Mouse (Mus musculus): Measurements from ENCODE around the gene Zfp941. TPM values are rescaled to one million over a fixed set of nuclear protein-coding genes. Genes with fewer than 3 reads are reported as not detected.

Gene Zfp941
- polyA plus RNA-seq, 1 experiment from 2014 or later = 8.7 TPM

GRCm38 (mm10) chr7:140836243-140837115, 14.5 kb upstream of the Zfp941 start:
- ATAC-seq = no peak
- H3K4me3 ChIP-seq = no peak overlapping the region
- H3K4me2 ChIP-seq = no peak overlapping the region
- 85% methylated on average over 9 of the region's 9 CpGs for WGBS
- no peaks in the 10 kb centered on the region for H3K36me3 ChIP-seq (ENCODE audit: poor library complexity, severe bottlenecking)
- no peak overlapping the region for H3K27ac ChIP-seq
- peaks cover 16% of the 10 kb centered on the region; the same call in 1 of the 2 replicates for H3K27me3 ChIP-seq
- H3K9ac ChIP-seq = no peak overlapping the region
- no peaks in the 10 kb centered on the region for H3K4me1 ChIP-seq
- H3K9me3 ChIP-seq (replicated peaks) = no peaks in the 10 kb centered on the region

DNA sequence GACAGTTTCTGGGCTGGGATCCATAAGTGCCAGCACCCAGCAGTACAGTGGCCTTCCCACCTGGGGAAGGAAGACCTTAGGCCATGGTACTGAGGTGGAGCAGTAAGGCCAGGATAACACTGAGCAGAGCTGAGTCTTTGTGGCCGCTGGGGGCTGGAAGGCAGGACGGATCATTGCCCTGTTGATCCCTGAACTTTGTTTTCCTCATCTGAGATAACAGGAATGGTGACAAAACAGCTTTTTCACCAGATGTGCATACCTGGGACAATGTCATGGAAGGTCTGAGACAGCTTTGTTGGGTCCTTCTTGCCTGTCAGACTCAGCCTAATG, 13.7 kb upstream of the Zfp941 start:
- no peak for ATAC-seq
- no peak overlapping the region for H3K9ac ChIP-seq
- H3K4me1 ChIP-seq = no peaks in the 10 kb centered on the region
- H3K27ac ChIP-seq = no peak overlapping the region
- WGBS = 78% methylated on average over 2 of the region's 2 CpGs
- H3K4me2 ChIP-seq = no peak overlapping the region
- H3K36me3 ChIP-seq (ENCODE audit: poor library complexity, severe bottlenecking) = no peaks in the 10 kb centered on the region
- peaks cover 8% of the 10 kb centered on the region; the same call in 1 of the 2 replicates for H3K27me3 ChIP-seq
- no peaks in the 10 kb centered on the region for H3K9me3 ChIP-seq (replicated peaks)
- H3K4me3 ChIP-seq = no peak overlapping the region

DNA sequence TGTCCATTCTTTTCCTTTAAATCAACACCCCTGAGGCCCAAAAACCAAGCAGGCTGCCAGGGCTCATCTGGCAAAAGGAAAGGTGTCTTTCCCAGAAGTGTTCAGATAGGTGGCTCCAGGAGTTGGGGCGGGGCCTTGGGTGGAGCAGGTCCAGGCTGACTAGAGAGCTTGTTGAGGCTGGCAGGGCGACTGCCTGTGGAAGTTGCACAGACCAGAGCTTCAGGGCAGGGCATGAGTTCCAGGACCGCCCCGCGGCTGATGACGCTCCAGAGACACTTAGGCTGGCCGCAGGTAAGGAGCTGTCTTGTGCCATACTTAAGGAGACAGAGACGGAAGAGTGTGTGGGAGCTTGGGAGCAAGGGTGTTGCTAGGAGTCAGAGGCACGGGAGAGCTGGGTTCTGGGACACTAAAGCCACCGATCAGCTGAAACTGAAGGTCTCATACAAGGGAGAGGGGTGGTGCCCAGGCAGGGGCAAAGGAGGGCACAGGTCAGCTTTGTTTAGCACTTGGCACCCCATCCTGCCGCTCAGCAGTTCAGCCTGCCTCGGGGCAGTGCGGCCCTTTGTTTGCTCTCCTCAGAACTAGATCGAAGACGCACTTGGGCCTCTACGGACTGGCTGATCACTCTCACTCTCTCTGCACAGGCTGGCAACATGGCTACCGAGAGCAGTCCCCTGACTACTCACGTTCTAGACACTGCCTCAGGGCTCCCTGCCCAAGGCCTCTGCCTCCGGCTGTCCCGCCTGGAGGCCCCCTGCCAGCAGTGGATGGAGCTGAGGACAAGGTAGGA, 13.2 kb upstream of the Zfp941 start, which contains the start of gene Urah:
TSS of gene Urah (plus strand) at position 51 of the 790 bp plus-strand sequence.
- H3K27me3 ChIP-seq = peaks cover 5% of the 10 kb centered on the region; the same call in 1 of the 2 replicates
- H3K4me2 ChIP-seq = no peak within 1 kb of the TSS
- H3K4me1 ChIP-seq = no peaks in the 10 kb centered on the region
- no peak within 1 kb of the TSS for H3K4me3 ChIP-seq
- H3K9ac ChIP-seq = no peak within 1 kb of the TSS
- H3K9me3 ChIP-seq (replicated peaks) = no peaks in the 10 kb centered on the region
- no peaks in the 10 kb centered on the region for H3K36me3 ChIP-seq (ENCODE audit: poor library complexity, severe bottlenecking)
- ATAC-seq = no peak
- no peak within 1 kb of the TSS for H3K27ac ChIP-seq
- WGBS = 50% methylated on average over 20 of the region's 20 CpGs

DNA sequence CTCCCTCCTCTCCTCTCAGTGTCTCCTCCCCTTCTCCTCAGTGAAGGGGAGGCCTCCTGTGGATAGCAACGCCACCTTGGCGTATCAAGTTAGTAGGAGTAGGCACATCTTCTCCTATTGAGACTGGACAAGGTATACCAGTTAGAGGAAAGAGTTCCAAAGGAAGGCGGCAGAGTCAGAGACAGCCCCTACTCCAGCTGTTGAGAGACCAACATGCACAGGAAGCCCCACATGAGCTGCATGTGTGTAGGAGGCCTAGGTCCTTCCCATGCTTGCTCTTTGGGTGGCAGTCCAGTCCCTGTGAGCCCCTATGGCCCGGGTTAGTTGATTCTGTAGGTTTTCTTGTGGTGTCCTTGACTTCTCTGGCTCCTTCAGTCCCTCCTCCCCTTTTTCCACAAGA, 11.4 kb upstream of the Zfp941 start:
- WGBS = 85% methylated on average over 4 of the region's 4 CpGs
- Histone ChIP-seq H3K27ac (no peak overlapping the region), H3K9me3 (replicated peaks) (no peaks in the 10 kb centered on the region), H3K27me3 (no peaks in the 10 kb centered on the region), H3K4me1 (no peaks in the 10 kb centered on the region), H3K9ac (no peak overlapping the region), H3K4me3 (no peak overlapping the region), H3K4me2 (no peak overlapping the region), H3K36me3 (ENCODE audit: poor library complexity, severe bottlenecking) (no peaks in the 10 kb centered on the region)
- ATAC-seq = no peak

DNA sequence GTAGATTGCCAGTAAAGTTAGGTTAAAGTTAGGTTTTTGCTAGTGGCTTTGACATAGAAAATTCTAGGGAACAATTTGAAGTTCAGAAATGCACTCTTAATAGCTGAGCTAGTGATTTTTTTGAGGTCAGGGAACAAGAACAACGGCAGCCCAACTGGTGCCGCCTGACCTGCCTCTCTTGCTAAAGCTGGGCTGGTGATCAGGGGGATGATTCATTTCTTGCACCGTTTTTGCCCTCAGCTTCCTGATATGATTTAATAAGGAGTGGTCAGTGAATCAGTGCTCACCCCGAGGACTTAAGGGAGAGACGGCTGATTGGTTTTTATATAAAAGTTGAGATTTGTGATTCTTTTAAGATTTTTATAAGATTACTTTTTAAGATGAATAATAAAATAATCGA, 9.5 kb upstream of the Zfp941 start:
- Histone ChIP-seq H3K27me3 (0 out of 2 replicates have a peak, but pooled peaks cover 4% of the 10 kb centered on the region), H3K9me3 (replicated peaks) (no peaks in the 10 kb centered on the region), H3K9ac (no peak overlapping the region), H3K36me3 (ENCODE audit: poor library complexity, severe bottlenecking) (no peaks in the 10 kb centered on the region), H3K4me2 (no peak overlapping the region), H3K4me1 (no peaks in the 10 kb centered on the region), H3K4me3 (no peak overlapping the region), H3K27ac (no peak overlapping the region)
- 74% methylated on average over 6 of the region's 6 CpGs for WGBS
- ATAC-seq = no peak

- 0 out of 2 replicates have a peak, but pooled peaks cover 6% of the 10 kb centered on the region for H3K27me3 ChIP-seq
- H3K4me2 ChIP-seq = no peak overlapping the region
- 43% methylated on average over 8 of the region's 8 CpGs for WGBS
- no peaks in the 10 kb centered on the region for H3K36me3 ChIP-seq (ENCODE audit: poor library complexity, severe bottlenecking)
- H3K9me3 ChIP-seq (replicated peaks) = no peaks in the 10 kb centered on the region
- H3K9ac ChIP-seq = no peak overlapping the region
- no peaks in the 10 kb centered on the region for H3K4me1 ChIP-seq
- ATAC-seq = no peak
- no peak overlapping the region for H3K27ac ChIP-seq
- H3K4me3 ChIP-seq = no peak overlapping the region
Measured at GRCm38 (mm10) chr7:140828171-140828881, 6.3 kb upstream of the Zfp941 start.

DNA sequence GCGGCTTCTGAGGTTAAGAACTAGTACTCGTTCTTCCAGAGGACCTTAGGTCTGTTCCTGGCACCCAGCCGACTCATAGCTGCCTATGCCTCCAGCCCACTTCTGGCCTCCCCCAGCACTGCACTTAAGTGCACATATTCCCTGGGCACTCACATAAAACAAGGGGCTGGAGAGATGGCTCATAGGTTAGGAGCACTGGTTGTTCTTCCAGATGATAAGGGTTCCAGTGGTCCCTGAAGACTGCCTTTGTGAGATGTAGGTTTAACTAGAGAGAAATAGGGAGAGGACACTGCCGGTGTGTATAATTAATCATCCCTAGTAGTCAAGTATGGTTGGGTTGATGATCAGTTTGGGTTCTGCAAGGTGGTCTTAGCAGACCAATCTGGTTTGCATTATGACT, 753 bp upstream of the Zfp941 start:
- H3K4me3 ChIP-seq = no peak overlapping the region
- H3K9ac ChIP-seq = no peak overlapping the region
- no peak overlapping the region for H3K4me2 ChIP-seq
- ATAC-seq = no peak
- H3K4me1 ChIP-seq = peaks cover 10% of the 10 kb centered on the region; the same call in 1 of the 2 replicates
- H3K9me3 ChIP-seq (replicated peaks) = no peaks in the 10 kb centered on the region
- WGBS = 91% methylated on average over 4 of the region's 4 CpGs
- no peak overlapping the region for H3K27ac ChIP-seq
- 0 out of 2 replicates have a peak, but pooled peaks cover 6% of the 10 kb centered on the region for H3K27me3 ChIP-seq
- no peaks in the 10 kb centered on the region for H3K36me3 ChIP-seq (ENCODE audit: poor library complexity, severe bottlenecking)

DNA sequence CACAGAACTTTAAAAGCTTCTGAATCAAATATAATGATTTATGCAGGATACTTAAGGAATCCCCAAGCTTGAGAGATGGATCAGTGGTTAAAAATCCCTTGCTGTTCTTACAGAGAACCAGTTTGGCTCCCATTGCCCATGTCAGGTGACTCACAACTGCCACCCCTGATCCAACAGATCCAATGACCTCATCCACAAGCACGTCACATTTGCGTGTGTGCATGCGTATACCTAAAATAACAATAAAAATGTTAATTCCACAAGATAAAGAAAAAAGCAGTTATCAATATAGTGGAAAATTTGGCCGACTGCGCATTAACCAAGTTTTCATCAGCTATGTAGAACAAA, 699 bp downstream of the Zfp941 start:
- Histone ChIP-seq H3K27me3 (0 out of 2 replicates have a peak, but pooled peaks cover under 1% of the 10 kb centered on the region), H3K4me2 (peak overlapping the region; percentile 72), H3K36me3 (ENCODE audit: poor library complexity, severe bottlenecking) (no peaks in the 10 kb centered on the region), H3K9ac (peak overlapping the region; percentile 69; the same call in 1 of the 2 replicates), H3K9me3 (replicated peaks) (no peaks in the 10 kb centered on the region), H3K4me1 (peaks cover 10% of the 10 kb centered on the region; the same call in 1 of the 2 replicates), H3K27ac (no peak overlapping the region; the same call in 1 of the 2 replicates), H3K4me3 (peak overlapping the region; percentile 51)
- peak; percentile 62 for ATAC-seq
- WGBS = 31% methylated on average over 5 of the region's 5 CpGs

- H3K4me2 ChIP-seq = no peak overlapping the region
- no peaks in the 10 kb centered on the region for H3K27me3 ChIP-seq
- no peak overlapping the region for H3K27ac ChIP-seq
- WGBS = 72% methylated on average over 4 of the region's 4 CpGs
- H3K36me3 ChIP-seq (ENCODE audit: poor library complexity, severe bottlenecking) = no peaks in the 10 kb centered on the region
- H3K9me3 ChIP-seq (replicated peaks) = no peaks in the 10 kb centered on the region
- H3K9ac ChIP-seq = no peak overlapping the region
- ATAC-seq = no peak
- H3K4me3 ChIP-seq = no peak overlapping the region
- peaks cover 10% of the 10 kb centered on the region; the same call in 1 of the 2 replicates for H3K4me1 ChIP-seq
Measured at GRCm38 (mm10) chr7:140820173-140820572, 1.8 kb downstream of the Zfp941 start.

GRCm38 (mm10) chr7:140812850-140813249, 9.1 kb downstream of the Zfp941 start:
- peaks cover 29% of the 10 kb centered on the region for H3K36me3 ChIP-seq (ENCODE audit: poor library complexity, severe bottlenecking)
- no peak overlapping the region for H3K4me3 ChIP-seq
- H3K4me2 ChIP-seq = no peak overlapping the region
- no peaks in the 10 kb centered on the region for H3K9me3 ChIP-seq (replicated peaks)
- H3K4me1 ChIP-seq = no peaks in the 10 kb centered on the region
- 93% methylated on average over 12 of the region's 12 CpGs for WGBS
- no peak overlapping the region for H3K9ac ChIP-seq
- H3K27me3 ChIP-seq = no peaks in the 10 kb centered on the region
- no peak overlapping the region for H3K27ac ChIP-seq
- ATAC-seq = no peak

- no peak overlapping the region for H3K4me2 ChIP-seq
- ATAC-seq = no peak
- no peak overlapping the region for H3K27ac ChIP-seq
- H3K4me3 ChIP-seq = no peak overlapping the region
- 87% methylated on average over 13 of the region's 13 CpGs for WGBS
- H3K9ac ChIP-seq = no peak overlapping the region
- H3K27me3 ChIP-seq = no peaks in the 10 kb centered on the region
- peaks cover 29% of the 10 kb centered on the region for H3K36me3 ChIP-seq (ENCODE audit: poor library complexity, severe bottlenecking)
- no peaks in the 10 kb centered on the region for H3K4me1 ChIP-seq
- no peaks in the 10 kb centered on the region for H3K9me3 ChIP-seq (replicated peaks)
Measured at GRCm38 (mm10) chr7:140811714-140812113, 10.3 kb downstream of the Zfp941 start.

- H3K9me3 ChIP-seq (replicated peaks) = no peaks in the 10 kb centered on the region
- H3K4me2 ChIP-seq = no peak overlapping the region
- no peaks in the 10 kb centered on the region for H3K27me3 ChIP-seq
- H3K9ac ChIP-seq = no peak overlapping the region
- no peak for ATAC-seq
- peaks cover 29% of the 10 kb centered on the region for H3K36me3 ChIP-seq (ENCODE audit: poor library complexity, severe bottlenecking)
- WGBS = 94% methylated on average over 6 of the region's 6 CpGs
- no peak overlapping the region for H3K27ac ChIP-seq
- H3K4me3 ChIP-seq = no peak overlapping the region
- H3K4me1 ChIP-seq = no peaks in the 10 kb centered on the region
Measured at GRCm38 (mm10) chr7:140810496-140810895, 11.5 kb downstream of the Zfp941 start.
